In the genomic region with DNA sequence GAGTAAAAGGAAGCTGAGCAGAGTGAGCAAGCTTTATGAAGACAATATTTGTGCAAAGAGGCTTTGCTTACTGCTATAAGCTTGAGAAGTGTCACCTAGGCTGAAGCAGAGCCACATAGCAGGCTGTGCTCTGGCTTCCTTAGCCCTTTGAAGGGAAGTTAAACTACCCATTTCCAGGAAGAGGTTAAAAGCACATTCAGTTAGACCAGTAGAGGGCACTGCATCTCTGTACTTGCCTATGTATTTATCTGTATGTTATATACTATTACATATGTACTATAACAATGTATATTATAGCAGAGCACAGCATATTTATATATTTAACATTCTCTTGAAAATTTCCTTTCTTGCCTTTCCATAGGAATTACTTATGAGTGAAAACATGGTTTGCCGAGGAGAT, we compare ENCODE assay signal across 9 mouse cellular contexts. TPM values are rescaled to one million over a fixed set of nuclear protein-coding genes. Genes with fewer than 3 reads are reported as not detected.
A peak's percentile ranks its signal among the peaks of the same experiment; 100 is the strongest.
DNase-seq lines count a peak whose midpoint lies in the region; ATAC-seq and TF ChIP-seq lines count a peak whose summit lies in the region.
"Had no signal": no experiment of that assay in that cellular context is flagged by ENCODE, and none has a peak within 500 bp of the region (broad histone marks: within the 10 kb centered on the region; RNA-seq: fewer than 3 reads in every experiment).

No protein-coding gene starts in this region.

- no peaks in the 10 kb centered on the region for H3K9me3 ChIP-seq in heart, postnatal 0 days (replicated peaks; ENCODE audit: control insufficient read depth, low read length)
- no peaks in the 10 kb centered on the region for H3K9me3 ChIP-seq in forebrain, embryonic 15.5 days

- H3K36me3 ChIP-seq in heart, postnatal 0 days (replicated peaks; ENCODE audit: control insufficient read depth, insufficient read depth, low read length) = no peaks in the 10 kb centered on the region
- no peaks in the 10 kb centered on the region for H3K36me3 ChIP-seq in forebrain, embryonic 15.5 days

- H3K4me3 ChIP-seq in heart, postnatal 0 days (ENCODE audit: low read depth, low read length) = no peak overlapping the region
- H3K4me3 ChIP-seq in forebrain, embryonic 15.5 days = no peak overlapping the region

- no peak overlapping the region for H3K4me2 ChIP-seq in heart, postnatal 0 days (ENCODE audit: low read depth, low read length)
- H3K4me2 ChIP-seq in forebrain, embryonic 15.5 days (replicated peaks) = no peak overlapping the region

- peak; percentile 50 for TF ChIP-seq CTCF in heart, postnatal 0 days (IDR thresholded peaks at IDR 0.05; ENCODE audit: low read depth)

- no peak overlapping the region for H3K27ac ChIP-seq in heart, postnatal 0 days (ENCODE audit: low read depth)
- no peak overlapping the region for H3K27ac ChIP-seq in forebrain, embryonic 15.5 days (replicated peaks)

- TF ChIP-seq EP300 in heart, postnatal 0 days (IDR thresholded peaks at IDR 0.05; ENCODE audit: low read depth) = no peak

- H3K27me3 ChIP-seq in heart, postnatal 0 days (ENCODE audit: control insufficient read depth, insufficient read depth, low read length) = no peaks in the 10 kb centered on the region
- no peaks in the 10 kb centered on the region for H3K27me3 ChIP-seq in forebrain, embryonic 15.5 days

- H3K9ac ChIP-seq in heart, postnatal 0 days (replicated peaks; ENCODE audit: low read depth, low read length) = no peak overlapping the region
- no peak overlapping the region for H3K9ac ChIP-seq in forebrain, embryonic 15.5 days (replicated peaks)

- ATAC-seq in heart, postnatal 0 days (ENCODE audit: insufficient read depth, low read depth) = no peak
- no peak for ATAC-seq in forebrain, embryonic 15.5 days (replicated peaks)

- WGBS in heart, postnatal 0 days = 93% methylated on average over 1 of the region's 1 CpGs
- 94% methylated on average over 1 of the region's 1 CpGs for WGBS in forebrain, embryonic 15.5 days

- H3K4me1 ChIP-seq in heart, postnatal 0 days (ENCODE audit: control insufficient read depth, insufficient read depth) = no peaks in the 10 kb centered on the region
- H3K4me1 ChIP-seq in forebrain, embryonic 15.5 days = no peaks in the 10 kb centered on the region

- peak; percentile 10 for DNase-seq in heart, postnatal 0 days (ENCODE audit: low spot score)
- DNase-seq in heart, adult 8-10 months (ENCODE audit: low spot score) = no peak
- DNase-seq in spleen, postnatal 36 days (ENCODE audit: low spot score in 2 of 2) = peak; percentile 22 to 29
- no peak for DNase-seq in spleen, adult 12 weeks (ENCODE audit: low spot score)
- peak; percentile 6 for DNase-seq in hindlimb bud, embryonic 11.5 days (ENCODE audit: extremely low spot score, low read depth, low spot score)
- DNase-seq in thymus, postnatal 4 days = peak; percentile 39
- DNase-seq in testis, postnatal 14 days (ENCODE audit: low spot score) = no peak

RNA-seq across cellular contexts. Expression of a gene that starts 54.4 kb away (rescaled TPM):
- 6.4 and 10.6 TPM in 2 replicates for total RNA-seq in heart, postnatal 0 days (2014; rRNA removed; ENCODE audit: low replicate concordance)
- polyA plus RNA-seq in heart, postnatal 0 days (2015; fragmentation: Nextera tagmentation; extraction: Ambion mirVana) = 2.4 and 2.8 TPM in 2 replicates
- 1 to 10 TPM; 3.6 to 5.1 (median 4.2) TPM for total RNA-seq in heart, adult 8-10 months (2022)
- 48.0 and 50.4 TPM in 2 replicates for polyA plus RNA-seq in forebrain, embryonic 15.5 days (2015; fragmentation: Nextera tagmentation; extraction: Ambion mirVana)
- total RNA-seq: hematopoietic stem cell, adult 5-6 weeks had no signal

Comparison
In these comparisons a context has a peak if more than half of its experiments do, and no peak if none do; other contexts are left out.
1. DNase-seq: peak in heart, postnatal 0 days (single experiment), spleen, postnatal 36 days (2 of 2), hindlimb bud, embryonic 11.5 days (single experiment) and thymus, postnatal 4 days (single experiment); none in heart, adult 8-10 months (single experiment), spleen, adult 12 weeks (single experiment) and testis, postnatal 14 days (single experiment).